Mouse (Mus musculus): ENCODE data around the gene Zfp868. TPM values are rescaled to one million over a fixed set of nuclear protein-coding genes. Genes with fewer than 3 reads are reported as not detected.

Zfp868 gene
- 40.5 TPM for polyA plus RNA-seq (2014; fragmentation: Illumina TruSeq; extraction: RNeasy Lipid Tissue Mini Kit (QIAGEN cat#74804); ENCODE audit: low read depth, low replicate concordance)

DNA sequence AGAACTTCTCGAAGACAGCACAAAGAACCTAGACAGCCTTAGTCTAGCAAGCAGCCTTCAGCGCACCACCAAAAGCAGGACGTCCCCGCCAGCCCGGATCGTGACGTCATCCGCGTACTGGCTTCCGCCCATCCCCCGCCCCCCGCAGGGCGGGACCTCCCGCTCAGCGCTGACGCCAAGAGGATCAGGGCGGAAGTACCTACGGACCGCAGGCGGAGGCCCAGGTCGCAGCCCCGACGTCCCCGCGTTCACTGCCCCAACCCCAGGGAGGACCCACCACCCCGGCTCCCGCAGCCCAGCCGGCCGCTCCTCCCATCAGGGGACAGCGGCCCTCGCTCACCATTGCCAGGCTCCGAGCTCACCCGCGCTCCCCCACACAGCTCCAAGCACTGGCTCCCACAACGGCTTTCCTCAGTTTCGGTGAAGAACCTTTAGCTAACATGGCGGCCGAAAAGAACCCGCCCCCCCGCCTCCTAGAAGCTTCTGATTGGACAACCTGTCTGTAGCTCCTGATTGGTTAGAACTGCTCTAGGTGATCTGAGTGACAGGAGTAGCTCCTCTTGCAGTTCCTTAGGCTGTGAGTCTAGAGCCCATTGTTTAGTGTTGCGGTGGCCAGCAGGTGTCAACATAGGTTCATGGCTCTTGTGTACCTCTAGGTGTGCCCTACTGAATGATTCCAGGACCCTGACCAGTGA is at the start of gene Zfp868:
Zfp868 (minus strand) TSS at position 454 of the 695 bp plus-strand sequence.

GRCm38 (mm10) chr8:69654358-69654981 is 29.1 kb upstream of the Zfp868 start, which contains the start of gene Zfp964:
Zfp964 (plus strand) TSS chr8:69654479.

Other genes with a start within 250 kb of the Zfp868 start
- not detected for gene Gm9495, start 172.0 kb downstream of the Zfp868 start, polyA plus RNA-seq (2014; fragmentation: Illumina TruSeq; extraction: RNeasy Lipid Tissue Mini Kit (QIAGEN cat#74804); ENCODE audit: low read depth, low replicate concordance)
- not detected for gene Gm7697, start 102.6 kb downstream of the Zfp868 start, polyA plus RNA-seq (2014; fragmentation: Illumina TruSeq; extraction: RNeasy Lipid Tissue Mini Kit (QIAGEN cat#74804); ENCODE audit: low read depth, low replicate concordance)
- 8.5 TPM for gene Zfp964, start 28.9 kb upstream of the Zfp868 start, polyA plus RNA-seq (2014; fragmentation: Illumina TruSeq; extraction: RNeasy Lipid Tissue Mini Kit (QIAGEN cat#74804); ENCODE audit: low read depth, low replicate concordance)
- 53.4 TPM for gene Zfp869, start 85.2 kb upstream of the Zfp868 start, polyA plus RNA-seq (2014; fragmentation: Illumina TruSeq; extraction: RNeasy Lipid Tissue Mini Kit (QIAGEN cat#74804); ENCODE audit: low read depth, low replicate concordance)
- gene Zfp963, start 124.4 kb upstream of the Zfp868 start, polyA plus RNA-seq (2014; fragmentation: Illumina TruSeq; extraction: RNeasy Lipid Tissue Mini Kit (QIAGEN cat#74804); ENCODE audit: low read depth, low replicate concordance) = 12.6 TPM
- not detected for gene Gm20422, start 149.3 kb upstream of the Zfp868 start, polyA plus RNA-seq (2014; fragmentation: Illumina TruSeq; extraction: RNeasy Lipid Tissue Mini Kit (QIAGEN cat#74804); ENCODE audit: low read depth, low replicate concordance)
- gene Atp13a1, start 165.6 kb upstream of the Zfp868 start, polyA plus RNA-seq (2014; fragmentation: Illumina TruSeq; extraction: RNeasy Lipid Tissue Mini Kit (QIAGEN cat#74804); ENCODE audit: low read depth, low replicate concordance) = 1.6 TPM
- gene Zfp866, start 165.6 kb upstream of the Zfp868 start, polyA plus RNA-seq (2014; fragmentation: Illumina TruSeq; extraction: RNeasy Lipid Tissue Mini Kit (QIAGEN cat#74804); ENCODE audit: low read depth, low replicate concordance) = 35.9 TPM
- gene Gmip, start 183.1 kb upstream of the Zfp868 start, polyA plus RNA-seq (2014; fragmentation: Illumina TruSeq; extraction: RNeasy Lipid Tissue Mini Kit (QIAGEN cat#74804); ENCODE audit: low read depth, low replicate concordance) = 1.5 TPM
- gene Lpar2, start 196.9 kb upstream of the Zfp868 start, polyA plus RNA-seq (2014; fragmentation: Illumina TruSeq; extraction: RNeasy Lipid Tissue Mini Kit (QIAGEN cat#74804); ENCODE audit: low read depth, low replicate concordance) = 2.6 TPM
- gene Pbx4, start 206.9 kb upstream of the Zfp868 start, polyA plus RNA-seq (2014; fragmentation: Illumina TruSeq; extraction: RNeasy Lipid Tissue Mini Kit (QIAGEN cat#74804); ENCODE audit: low read depth, low replicate concordance) = not detected